Mouse (Mus musculus) hindbrain, embryonic 13.5 days (tissue): ENCODE measurements at regions not wholly inside any gene's neighbourhood (a gene's known extent, or its start where the extent isn't known, plus 50 kb on each side); places are given as distances from the start of the nearest gene placed in this dataset.
A peak's percentile ranks its signal among the peaks of the same experiment; 100 is the strongest.

Experiments
- ATAC-seq: fragments of 200-750 bp; cut with Nextera tagmentation; 2 replicates; pipeline ENCODE4 v1.8.0; 2017; ENCODE audit warnings: moderate TSS enrichment; ENCODE audit not compliant: low FRiP score
- H3K27ac ChIP-seq: fragments of 300-500 bp; sonication (generic); 2 replicates; pipeline ENCODE4 v1.5.1; 2015; ENCODE audit warnings: inconsistent platforms, mild to moderate bottlenecking, moderate library complexity
- H3K27me3 ChIP-seq: fragments of 300-500 bp; sonication (generic); 2 replicates; pipeline ENCODE4 v1.6.1; 2015; ENCODE audit warnings: mild to moderate bottlenecking, inconsistent platforms
- H3K36me3 ChIP-seq: fragments of 300-500 bp; sonication (generic); 2 replicates; pipeline ENCODE4 v1.6.1; 2015; ENCODE audit warnings: mild to moderate bottlenecking, inconsistent platforms
- H3K4me1 ChIP-seq: fragments of 300-500 bp; sonication (generic); replicated peaks from 2 replicates; pipeline ENCODE4 v1.6.1; 2015; ENCODE audit warnings: inconsistent platforms
- H3K4me2 ChIP-seq: fragments of 300-500 bp; sonication (generic); 2 replicates; pipeline ENCODE4 v1.6.1; 2015; ENCODE audit warnings: inconsistent platforms, mild to moderate bottlenecking, moderate library complexity
- H3K4me3 ChIP-seq: fragments of 300-500 bp; sonication (generic); 2 replicates; pipeline ENCODE4 v1.5.1; 2015; ENCODE audit warnings: mild to moderate bottlenecking, inconsistent platforms
- H3K9ac ChIP-seq: fragments of 300-500 bp; sonication (generic); 2 replicates; pipeline ENCODE4 v1.6.1; 2015; ENCODE audit warnings: mild to moderate bottlenecking, inconsistent platforms
- H3K9me3 ChIP-seq: fragments of 300-500 bp; sonication (generic); 2 replicates; pipeline ENCODE4 v1.6.1; 2016; ENCODE audit warnings: inconsistent platforms
- WGBS: fragments of 180-500 bp; shearing (Covaris S2); methylation state at CpG from one replicate; pipeline ENCODE4 v1.1.7; 2015; 5-methylcytosine and 5-hydroxymethylcytosine counted together

GRCm38 (mm10) chr9:43472231-43472630 lies 161.6 kb downstream of the Trim29 start:
- 64% methylated on average over 2 of the region's 2 CpGs for WGBS
- ATAC-seq: 0 out of 2 replicates have a peak, but pooled peaks have one; percentile 10

DNA sequence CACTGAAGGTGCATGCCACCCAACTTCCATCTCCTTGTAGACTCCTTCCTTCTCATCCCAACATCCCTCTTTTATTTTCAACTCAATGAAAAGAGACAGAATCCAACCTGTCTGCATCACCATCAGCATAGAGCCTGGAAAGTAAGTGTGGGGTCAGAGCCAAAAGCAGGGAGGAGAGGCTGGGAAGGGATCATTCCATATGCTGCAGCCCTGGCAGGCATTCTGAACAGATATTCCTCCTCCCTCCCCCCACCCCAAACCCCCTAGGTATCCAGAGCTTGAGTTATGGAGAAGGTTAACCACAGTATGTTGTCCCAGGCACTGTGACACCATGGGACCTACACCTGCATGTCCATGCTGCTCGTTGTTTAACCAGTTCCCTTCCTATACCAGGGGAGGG lies 162.5 kb downstream of the Trim29 start:
- no peak for ATAC-seq
- Histone ChIP-seq H3K4me1 (peaks cover 18% of the 10 kb centered on the region), H3K27me3 (peaks cover 20% of the 10 kb centered on the region; the same call in 1 of the 2 replicates), H3K4me3 (no peak overlapping the region), H3K9ac (no peak overlapping the region), H3K4me2 (no peak overlapping the region), H3K9me3 (no peaks in the 10 kb centered on the region), H3K27ac (no peak overlapping the region), H3K36me3 (no peaks in the 10 kb centered on the region)
- WGBS: 81% methylated on average over 1 of the region's 1 CpGs

More at GRCm38 (mm10) chr9:43472231-43472630, 161.6 kb downstream of the Trim29 start:
- Histone ChIP-seq H3K4me3 (no peak overlapping the region), H3K9me3 (no peaks in the 10 kb centered on the region), H3K9ac (no peak overlapping the region), H3K36me3 (no peaks in the 10 kb centered on the region), H3K4me1 (peaks cover 18% of the 10 kb centered on the region), H3K4me2 (no peak overlapping the region), H3K27ac (peak overlapping the region; percentile 55; the same call in 1 of the 2 replicates), H3K27me3 (peaks cover 22% of the 10 kb centered on the region; the same call in 1 of the 2 replicates)

GRCm38 (mm10) chr9:43473601-43474302 lies 163.1 kb downstream of the Trim29 start:
- Histone ChIP-seq H3K4me2 (no peak overlapping the region), H3K4me3 (no peak overlapping the region), H3K36me3 (no peaks in the 10 kb centered on the region), H3K9me3 (no peaks in the 10 kb centered on the region), H3K9ac (no peak overlapping the region; the same call in 1 of the 2 replicates), H3K27me3 (peaks cover 18% of the 10 kb centered on the region; the same call in 1 of the 2 replicates), H3K4me1 (peaks cover 21% of the 10 kb centered on the region), H3K27ac (no peak overlapping the region)
- 47% methylated on average over 16 of the region's 16 CpGs for WGBS
- no peak for ATAC-seq

DNA sequence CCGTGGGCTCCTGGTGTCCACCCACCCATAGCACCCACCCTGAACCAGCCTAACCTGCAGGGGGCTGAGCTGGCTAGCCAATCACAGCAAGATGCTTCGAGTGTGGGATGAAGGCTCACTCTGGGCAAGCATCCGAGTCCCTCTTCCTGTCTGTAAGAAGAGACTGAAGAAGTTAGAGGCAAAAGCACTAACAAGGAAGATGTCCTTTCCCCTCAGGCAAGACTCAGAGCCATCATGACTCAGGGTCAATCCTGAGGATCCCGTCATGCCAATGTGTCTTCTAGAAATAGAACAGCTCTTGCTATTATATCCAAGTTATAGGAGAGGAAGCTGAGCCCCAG lies 163.6 kb downstream of the Trim29 start:
- Histone ChIP-seq H3K4me1 (peaks cover 21% of the 10 kb centered on the region), H3K9ac (no peak overlapping the region; the same call in 1 of the 2 replicates), H3K9me3 (no peaks in the 10 kb centered on the region), H3K36me3 (no peaks in the 10 kb centered on the region), H3K4me2 (no peak overlapping the region), H3K27ac (no peak overlapping the region), H3K27me3 (peaks cover 18% of the 10 kb centered on the region; the same call in 1 of the 2 replicates), H3K4me3 (no peak overlapping the region)
- WGBS: 67% methylated on average over 4 of the region's 4 CpGs
- no peak for ATAC-seq

DNA sequence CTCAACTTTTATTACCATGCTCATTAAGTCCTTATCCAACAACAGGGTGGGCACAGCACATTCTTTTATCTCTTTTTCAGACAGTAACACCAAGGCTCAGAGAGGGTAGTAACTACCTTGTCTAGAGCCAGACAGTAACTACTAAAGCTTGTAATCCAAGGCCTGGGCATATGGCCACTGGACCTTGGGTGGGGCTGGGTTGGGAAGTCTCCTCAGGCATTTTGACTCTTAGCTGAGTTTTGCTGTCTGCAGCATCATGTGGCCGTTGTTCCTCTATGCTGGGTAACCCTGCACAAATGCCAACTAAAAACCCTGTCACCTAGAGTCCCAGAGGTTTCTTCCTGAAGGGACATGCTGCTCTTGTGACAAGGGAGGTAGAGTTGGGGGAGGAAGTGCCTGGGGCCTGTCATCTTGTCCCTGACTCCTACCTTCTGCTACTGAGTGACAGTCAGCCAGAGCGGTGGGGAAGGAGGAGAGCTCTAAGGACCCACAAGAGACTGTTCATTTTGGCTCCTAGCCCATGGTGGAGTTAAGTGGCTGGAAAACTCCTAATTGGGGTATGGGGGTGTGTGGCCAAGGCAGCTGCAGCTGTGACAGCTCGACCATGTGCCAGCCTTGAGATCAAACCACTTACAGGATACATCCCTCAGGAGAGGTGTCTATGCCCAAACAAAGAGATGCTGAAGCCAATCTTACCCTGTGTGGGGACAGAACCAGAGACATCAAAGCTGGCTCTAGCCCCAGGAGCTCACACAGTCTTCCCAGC lies 170.4 kb downstream of the Trim29 start:
- WGBS: 56% methylated on average over 3 of the region's 3 CpGs
- Histone ChIP-seq H3K9me3 (no peaks in the 10 kb centered on the region), H3K36me3 (no peaks in the 10 kb centered on the region)

GRCm38 (mm10) chr9:43482101-43483090 lies 171.7 kb downstream of the Trim29 start:
- no peaks in the 10 kb centered on the region for H3K9me3 ChIP-seq

More for the DNA sequence above, 170.4 kb downstream of the Trim29 start:
- Histone ChIP-seq H3K4me2 (no peak overlapping the region), H3K4me1 (peaks cover 19% of the 10 kb centered on the region; the same call in 1 of the 2 replicates), H3K27me3 (no peaks in the 10 kb centered on the region), H3K27ac (no peak overlapping the region), H3K9ac (no peak overlapping the region), H3K4me3 (no peak overlapping the region)
- peak; percentile 61; the same call in 1 of the 2 replicates for ATAC-seq

GRCm38 (mm10) chr9:43483195-43483594 lies 172.5 kb downstream of the Trim29 start:
- Histone ChIP-seq H3K9ac (no peak overlapping the region), H3K4me3 (no peak overlapping the region), H3K9me3 (no peaks in the 10 kb centered on the region), H3K4me1 (peaks cover 19% of the 10 kb centered on the region; the same call in 1 of the 2 replicates), H3K4me2 (no peak overlapping the region), H3K36me3 (no peaks in the 10 kb centered on the region), H3K27ac (no peak overlapping the region), H3K27me3 (0 out of 2 replicates have a peak, but pooled peaks cover 4% of the 10 kb centered on the region)
- WGBS: 65% methylated on average over 2 of the region's 2 CpGs
- ATAC-seq: no peak

More at GRCm38 (mm10) chr9:43482101-43483090, 171.7 kb downstream of the Trim29 start:
- Histone ChIP-seq H3K27ac (no peak overlapping the region), H3K27me3 (0 out of 2 replicates have a peak, but pooled peaks cover 4% of the 10 kb centered on the region), H3K9ac (no peak overlapping the region), H3K4me1 (peaks cover 19% of the 10 kb centered on the region; the same call in 1 of the 2 replicates), H3K36me3 (no peaks in the 10 kb centered on the region), H3K4me2 (no peak overlapping the region), H3K4me3 (no peak overlapping the region)
- WGBS: 75% methylated on average over 11 of the region's 11 CpGs
- no peak for ATAC-seq

- Histone ChIP-seq H3K27me3 (0 out of 2 replicates have a peak, but pooled peaks cover 4% of the 10 kb centered on the region), H3K9me3 (no peaks in the 10 kb centered on the region), H3K9ac (no peak overlapping the region), H3K4me2 (no peak overlapping the region), H3K4me3 (no peak overlapping the region), H3K4me1 (peaks cover 16% of the 10 kb centered on the region; the same call in 1 of the 2 replicates), H3K27ac (no peak overlapping the region), H3K36me3 (no peaks in the 10 kb centered on the region)
- WGBS: 88% methylated on average over 2 of the region's 2 CpGs
- ATAC-seq: no peak
Observed at GRCm38 (mm10) chr9:43483906-43484305, 173.3 kb downstream of the Trim29 start.

GRCm38 (mm10) chr9:43486704-43487103 lies 176.1 kb downstream of the Trim29 start:
- ATAC-seq: no peak
- Histone ChIP-seq H3K27ac (no peak overlapping the region), H3K27me3 (0 out of 2 replicates have a peak, but pooled peaks cover 6% of the 10 kb centered on the region), H3K4me1 (peaks cover 13% of the 10 kb centered on the region; the same call in 1 of the 2 replicates), H3K9me3 (no peaks in the 10 kb centered on the region), H3K36me3 (no peaks in the 10 kb centered on the region), H3K4me3 (no peak overlapping the region), H3K4me2 (no peak overlapping the region), H3K9ac (no peak overlapping the region)
- WGBS: 54% methylated on average over 4 of the region's 4 CpGs

DNA sequence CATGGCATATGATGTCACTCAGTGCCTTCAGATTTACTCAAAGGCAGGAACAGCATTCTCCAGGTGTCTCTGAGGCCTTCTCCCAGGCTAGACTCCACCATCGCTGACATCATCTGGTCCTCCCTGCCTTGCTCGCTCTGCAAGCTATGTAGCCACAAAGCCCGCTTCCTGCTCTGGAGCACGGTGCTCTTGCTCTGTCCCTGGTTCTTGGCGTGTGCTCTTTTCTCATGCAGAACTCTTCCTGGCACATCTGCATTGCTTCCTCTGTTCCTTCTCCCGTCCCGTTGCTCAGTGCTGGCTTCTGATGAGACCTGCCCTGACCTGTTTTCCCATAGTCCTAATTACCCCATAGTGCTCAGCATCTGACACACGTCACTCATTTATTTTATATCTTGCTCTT lies 178.6 kb downstream of the Trim29 start:
- Histone ChIP-seq H3K4me1 (peaks cover 12% of the 10 kb centered on the region), H3K4me2 (no peak overlapping the region), H3K27ac (no peak overlapping the region), H3K36me3 (no peaks in the 10 kb centered on the region), H3K9ac (no peak overlapping the region), H3K27me3 (0 out of 2 replicates have a peak, but pooled peaks cover 6% of the 10 kb centered on the region), H3K4me3 (no peak overlapping the region), H3K9me3 (no peaks in the 10 kb centered on the region)
- ATAC-seq: no peak
- 74% methylated on average over 8 of the region's 8 CpGs for WGBS

GRCm38 (mm10) chr9:43491024-43491751 lies 180.5 kb downstream of the Trim29 start:
- Histone ChIP-seq H3K4me2 (no peak overlapping the region), H3K27ac (no peak overlapping the region), H3K4me3 (no peak overlapping the region), H3K27me3 (0 out of 2 replicates have a peak, but pooled peaks cover 6% of the 10 kb centered on the region), H3K9me3 (no peaks in the 10 kb centered on the region), H3K36me3 (no peaks in the 10 kb centered on the region), H3K4me1 (peaks cover 12% of the 10 kb centered on the region), H3K9ac (no peak overlapping the region)
- no peak for ATAC-seq
- WGBS: 71% methylated on average over 12 of the region's 12 CpGs
